Comparison of ENCODE assay signal across 25 mouse cellular contexts in the genomic region with DNA sequence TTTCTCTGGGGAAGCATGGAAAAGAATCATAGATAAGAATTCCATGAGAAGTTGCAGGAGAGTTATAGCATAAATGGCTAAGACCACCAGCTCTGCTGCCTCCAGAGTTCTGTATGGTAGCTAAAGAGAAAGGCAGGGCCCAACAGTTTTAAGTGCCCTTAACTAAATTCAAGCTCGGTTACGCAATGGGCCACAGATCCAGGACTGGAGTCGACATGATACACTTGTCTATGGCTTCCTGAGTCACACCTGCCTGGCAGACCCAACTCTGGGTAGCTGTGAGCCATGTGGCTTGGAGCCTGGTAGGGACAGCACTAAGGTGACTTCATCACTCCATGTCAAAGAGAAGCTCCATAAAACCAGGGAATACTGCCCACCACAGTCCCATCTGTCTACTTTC. TPM values are rescaled to one million over a fixed set of nuclear protein-coding genes. Genes with fewer than 3 reads are reported as not detected.
DNase-seq lines count a peak whose midpoint lies in the region; ATAC-seq and TF ChIP-seq lines count a peak whose summit lies in the region.
"Had no signal": no experiment of that assay in that cellular context is flagged by ENCODE, and none has a peak within 500 bp of the region (broad histone marks: within the 10 kb centered on the region; RNA-seq: fewer than 3 reads in every experiment).

No protein-coding gene starts in this region.

- 43% methylated on average over 3 of the region's 3 CpGs for WGBS in liver, adult 2 months
- WGBS in liver, embryonic 11.5 days, result 67% methylated on average over 3 of the region's 3 CpGs

- H3ac ChIP-seq in C2C12 (ENCODE audit: control insufficient read depth, insufficient read length, low read depth), result no peak overlapping the region

- intact Hi-C loops in heart, postnatal 36 days (cut with DNase I), result no loop called here

- H3K4me1 ChIP-seq in liver, adult 2 months (ENCODE audit: control insufficient read depth, insufficient read depth, low read length), result peaks cover 13% of the 10 kb centered on the region
- no peaks in the 10 kb centered on the region for H3K4me1 ChIP-seq in liver, embryonic 11.5 days (replicated peaks; ENCODE audit: control insufficient read depth, insufficient read depth, low read length)
- H3K4me1 ChIP-seq: hindbrain, embryonic 13.5 days had no signal

- no peaks in the 10 kb centered on the region for H3K79me2 ChIP-seq in liver, adult 2 months (ENCODE audit: control insufficient read depth, insufficient read depth, low read length)
- no peaks in the 10 kb centered on the region for H3K79me2 ChIP-seq in C2C12 (ENCODE audit: control insufficient read depth, insufficient read depth)

- H3K36me3 ChIP-seq in liver, adult 2 months (ENCODE audit: control insufficient read depth, insufficient read depth, low read length), result no peaks in the 10 kb centered on the region
- H3K36me3 ChIP-seq in liver, embryonic 11.5 days (ENCODE audit: control insufficient read depth, insufficient read depth, low read length), result no peaks in the 10 kb centered on the region
- H3K36me3 ChIP-seq in C2C12 (ENCODE audit: control insufficient read depth, insufficient read depth), result no peaks in the 10 kb centered on the region
- H3K36me3 ChIP-seq: embryonic facial prominence, embryonic 12.5 days; embryonic facial prominence, embryonic 15.5 days; hindbrain, embryonic 10.5 days; hindbrain, embryonic 13.5 days had no signal

- no peak for ATAC-seq in liver, embryonic 11.5 days (replicated peaks; ENCODE audit: low FRiP score)
- no peak for ATAC-seq in cerebellum, adult (ENCODE audit: insufficient number of reproducible peaks, low FRiP score, low TSS enrichment)
- ATAC-seq: forebrain, embryonic 14.5 days; forebrain, postnatal 0 days; hindbrain, embryonic 16.5 days; Patski had no signal

- H3K4me3 ChIP-seq in liver, adult 2 months (ENCODE audit: insufficient read depth, low read depth, low read length), result no peak overlapping the region
- H3K4me3 ChIP-seq in liver, embryonic 11.5 days (ENCODE audit: low read depth, low read length), result no peak overlapping the region
- no peak overlapping the region for H3K4me3 ChIP-seq in C2C12 (ENCODE audit: insufficient read depth, poor library complexity, severe bottlenecking)
- H3K4me3 ChIP-seq: embryonic facial prominence, embryonic 12.5 days; embryonic facial prominence, embryonic 15.5 days; gastrocnemius, adult 2 months; hindbrain, embryonic 10.5 days; hindbrain, embryonic 13.5 days had no signal

- H3K79me3 ChIP-seq in C2C12 (ENCODE audit: low read depth), result no peaks in the 10 kb centered on the region

- H3K27me3 ChIP-seq in liver, adult 2 months (ENCODE audit: control insufficient read depth, insufficient read depth, low read length), result no peaks in the 10 kb centered on the region
- no peaks in the 10 kb centered on the region for H3K27me3 ChIP-seq in liver, embryonic 11.5 days (replicated peaks; ENCODE audit: control insufficient read depth, insufficient read depth, low read length)
- no peaks in the 10 kb centered on the region for H3K27me3 ChIP-seq in C2C12 (ENCODE audit: control insufficient read depth, insufficient read depth, insufficient read length)
- H3K27me3 ChIP-seq: embryonic facial prominence, embryonic 12.5 days; embryonic facial prominence, embryonic 15.5 days; hindbrain, embryonic 13.5 days; Patski had no signal

- H3K4me2 ChIP-seq in liver, embryonic 11.5 days, result no peak overlapping the region
- H3K4me2 ChIP-seq: embryonic facial prominence, embryonic 12.5 days; embryonic facial prominence, embryonic 15.5 days; heart, embryonic 11.5 days; hindbrain, embryonic 13.5 days had no signal

- DNase-seq in liver, adult 2 months (ENCODE audit: extremely low read depth, low read depth, low spot score), result peak; percentile 83
- DNase-seq in liver, embryonic 11.5 days (ENCODE audit: low spot score), result no peak
- DNase-seq in NIH3T3 (ENCODE audit: low read depth), result peak; percentile 59
- DNase-seq in lung, postnatal 25 days (ENCODE audit: low spot score), result peak; percentile 38
- no peak for DNase-seq in heart, postnatal 36 days
- no peak for DNase-seq in spleen, postnatal 36 days (ENCODE audit: low spot score in 2 of 2)
- DNase-seq: adrenal gland, adult 2 months; cerebellum, adult 18-20 months; cerebellum, adult 9-10 months; cerebellum, postnatal 25 days; forebrain, postnatal 0 days; gastrocnemius, adult 2 months; gastrocnemius, postnatal 14 days; heart, adult 11 months had no signal

- no peaks in the 10 kb centered on the region for H3K9me3 ChIP-seq in liver, embryonic 11.5 days (ENCODE audit: control insufficient read depth, low read length)
- H3K9me3 ChIP-seq: embryonic facial prominence, embryonic 12.5 days; embryonic facial prominence, embryonic 15.5 days; hindbrain, embryonic 10.5 days; hindbrain, embryonic 13.5 days had no signal

- no peak overlapping the region for H3K9ac ChIP-seq in liver, adult 2 months (ENCODE audit: low read depth, low read length)
- H3K9ac ChIP-seq in liver, embryonic 11.5 days (ENCODE audit: low read depth, low read length), result no peak overlapping the region
- H3K9ac ChIP-seq: embryonic facial prominence, embryonic 12.5 days; embryonic facial prominence, embryonic 15.5 days; forebrain, postnatal 0 days; hindbrain, embryonic 13.5 days had no signal

- TF ChIP-seq POLR2A in liver, adult 2 months (IDR thresholded peaks at IDR 0.05; ENCODE audit: extremely low read depth, insufficient read depth, low read length), result no peak

- no peak for TF ChIP-seq CTCF in liver, adult 2 months (IDR thresholded peaks at IDR 0.05; ENCODE audit: low read depth, low read length)
- TF ChIP-seq CTCF in C2C12 (IDR thresholded peaks at IDR 0.05; ENCODE audit: control insufficient read depth, insufficient read depth, insufficient read length), result no peak

- H3K27ac ChIP-seq in liver, adult 2 months (replicated peaks; ENCODE audit: insufficient read depth, low read depth, low read length), result 0 out of 2 replicates have a peak overlapping the region, but pooled peaks have one; percentile 8
- H3K27ac ChIP-seq in liver, embryonic 11.5 days (ENCODE audit: low read depth, low read length), result no peak overlapping the region
- H3K27ac ChIP-seq: embryonic facial prominence, embryonic 12.5 days; embryonic facial prominence, embryonic 15.5 days; gastrocnemius, adult 2 months; hindbrain, embryonic 10.5 days; hindbrain, embryonic 13.5 days had no signal

TF ChIP-seq in C2C12, 6 proteins besides CTCF, POLR2A, EP300 and RAD21:
- peak; percentile 53 for TF ChIP-seq CEBPB (IDR thresholded peaks at IDR 0.05; ENCODE audit: low read depth)
- TF ChIP-seq MAX (IDR thresholded peaks at IDR 0.05), result no peak
TF ChIP-seq in C2C12: peak in this region for 1.

RNA-seq across cellular contexts. Expression of gene Bnc2, which starts 53.3 kb away (rescaled TPM):
- 0.09 and 0.40 TPM in 2 replicates for total RNA-seq in liver, adult 2 months (2014; rRNA removed)
- polyA plus RNA-seq in liver, adult 2 months (2012; rRNA removed), result 0.06 and 0.12 TPM in 2 replicates
- polyA plus RNA-seq in liver, embryonic 11.5 days (2014; fragmentation: Nextera tagmentation; extraction: Ambion mirVana), result 4.1 and 7.0 TPM in 2 replicates
- polyA plus RNA-seq in C2C12 (2012; fragmentation: generic; extraction: Trizol), result 4.5 TPM
- total RNA-seq in heart, postnatal 36 days (2021), result 1 to 10 TPM; 1.7 to 3.6 TPM
- total RNA-seq: common myeloid progenitor, adult 5-6 weeks had no signal

Comparison
In these comparisons a context has a peak if more than half of its experiments do, and no peak if none do; other contexts are left out.
1. DNase-seq: peak in liver, adult 2 months (single experiment), NIH3T3 (single experiment) and lung, postnatal 25 days (single experiment); none in liver, embryonic 11.5 days (single experiment), heart, postnatal 36 days (0 of 2) and spleen, postnatal 36 days (0 of 2).